Mouse (Mus musculus): Measurements from ENCODE around the gene A630076J17Rik. TPM values are rescaled to one million over a fixed set of nuclear protein-coding genes. Genes with fewer than 3 reads are reported as not detected.

Gene A630076J17Rik
- polyA plus RNA-seq (2015; fragmentation: Nextera tagmentation; extraction: Ambion mirVana) = not detected in 2 replicates

GRCm38 (mm10) chr3:107230527-107230926 lies at the start of gene A630076J17Rik:
Gene A630076J17Rik, plus strand, starts transcription at chr3:107230614.
- Histone ChIP-seq H3K4me1 (replicated peaks; ENCODE audit: insufficient read depth, low read length) (0 out of 2 replicates have a peak, but pooled peaks cover 3% of the 10 kb centered on the region), H3K27ac (no peak within 1 kb of the TSS), H3K36me3 (ENCODE audit: insufficient read depth, low read length) (no peaks in the 10 kb centered on the region), H3K4me2 (ENCODE audit: low read length) (no peak within 1 kb of the TSS), H3K9ac (ENCODE audit: low read depth, low read length) (no peak within 1 kb of the TSS), H3K4me3 (replicated peaks; ENCODE audit: low read depth, low read length) (no peak within 1 kb of the TSS), H3K27me3 (ENCODE audit: insufficient read depth, low read length) (no peaks in the 10 kb centered on the region), H3K9me3 (replicated peaks; ENCODE audit: low read length) (no peaks in the 10 kb centered on the region)
- DNase-seq (ENCODE audit: low spot score) = peak; percentile 10
- 10% methylated on average over 1 of the region's 1 CpGs for WGBS
- TF ChIP-seq CTCF (IDR thresholded peaks at IDR 0.05; ENCODE audit: low read depth) = no peak
- peak; percentile 61; the same call in 1 of the 2 replicates for ATAC-seq (replicated peaks; ENCODE audit: low FRiP score, low read depth)

DNA sequence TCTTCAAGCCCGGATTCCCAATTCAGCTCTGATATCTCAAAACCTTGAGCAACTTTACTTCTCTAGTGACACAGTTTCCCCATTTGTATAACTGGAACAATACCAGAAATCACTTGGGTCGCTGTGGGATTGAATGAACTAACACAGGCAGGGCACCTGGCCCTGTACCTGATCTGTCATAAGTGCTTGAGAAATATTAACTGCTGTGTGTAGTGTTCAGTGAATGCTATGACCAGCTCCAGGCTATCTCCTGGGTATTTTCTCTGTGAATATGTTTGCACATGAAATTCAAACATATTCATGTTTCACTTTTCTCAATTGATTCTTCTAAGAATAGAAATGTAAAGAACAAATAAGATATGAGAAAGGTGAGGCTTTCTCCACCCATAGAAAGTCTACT lies 49.6 kb upstream of the A630076J17Rik start:
- H3K4me3 ChIP-seq (replicated peaks; ENCODE audit: low read depth, low read length) = no peak overlapping the region
- no peaks in the 10 kb centered on the region for H3K27me3 ChIP-seq (ENCODE audit: insufficient read depth, low read length)
- ATAC-seq (replicated peaks; ENCODE audit: low FRiP score, low read depth) (no peak), DNase-seq (ENCODE audit: low spot score) (no peak)
- H3K9me3 ChIP-seq (replicated peaks; ENCODE audit: low read length) = no peaks in the 10 kb centered on the region
- no peak overlapping the region for H3K27ac ChIP-seq
- H3K9ac ChIP-seq (ENCODE audit: low read depth, low read length) = no peak overlapping the region
- WGBS = 73% methylated on average over 2 of the region's 2 CpGs
- no peaks in the 10 kb centered on the region for H3K36me3 ChIP-seq (ENCODE audit: insufficient read depth, low read length)
- no peak for TF ChIP-seq CTCF (IDR thresholded peaks at IDR 0.05; ENCODE audit: low read depth)
- H3K4me2 ChIP-seq (ENCODE audit: low read length) = no peak overlapping the region
- no peaks in the 10 kb centered on the region for H3K4me1 ChIP-seq (replicated peaks; ENCODE audit: insufficient read depth, low read length)

GRCm38 (mm10) chr3:107182756-107183155 lies 47.7 kb upstream of the A630076J17Rik start, which contains the start of gene Kcna10:
Gene Kcna10, plus strand, starts transcription at chr3:107183056.
- no peak within 1 kb of the TSS for H3K9ac ChIP-seq (ENCODE audit: low read depth, low read length)
- H3K4me3 ChIP-seq (replicated peaks; ENCODE audit: low read depth, low read length) = no peak within 1 kb of the TSS
- TF ChIP-seq CTCF (IDR thresholded peaks at IDR 0.05; ENCODE audit: low read depth) = no peak
- WGBS = 67% methylated on average over 1 of the region's 1 CpGs
- DNase-seq (ENCODE audit: low spot score) (no peak), ATAC-seq (replicated peaks; ENCODE audit: low FRiP score, low read depth) (no peak)
- no peaks in the 10 kb centered on the region for H3K27me3 ChIP-seq (ENCODE audit: insufficient read depth, low read length)
- H3K4me1 ChIP-seq (replicated peaks; ENCODE audit: insufficient read depth, low read length) = no peaks in the 10 kb centered on the region
- no peaks in the 10 kb centered on the region for H3K9me3 ChIP-seq (replicated peaks; ENCODE audit: low read length)
- no peaks in the 10 kb centered on the region for H3K36me3 ChIP-seq (ENCODE audit: insufficient read depth, low read length)
- H3K27ac ChIP-seq = no peak within 1 kb of the TSS
- no peak within 1 kb of the TSS for H3K4me2 ChIP-seq (ENCODE audit: low read length)

DNA sequence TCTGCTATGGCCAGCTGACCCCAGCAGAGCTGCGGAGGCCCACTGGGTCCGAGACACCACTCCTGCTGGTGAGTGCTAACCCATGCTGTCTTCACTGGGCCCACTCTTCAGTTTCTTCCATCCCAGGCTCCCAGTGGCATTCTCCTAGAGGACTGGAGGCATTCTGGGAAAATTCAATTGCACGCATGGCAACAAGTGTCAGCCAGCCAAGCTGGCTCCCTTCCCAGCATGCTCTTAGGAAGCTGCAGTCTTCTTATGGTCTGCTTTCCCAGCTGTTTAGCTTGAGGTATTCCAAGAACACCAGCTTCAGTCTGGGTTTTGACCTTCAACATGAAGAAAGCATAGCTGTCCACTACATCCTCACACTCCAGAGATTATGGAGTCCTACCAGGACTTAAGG lies 47.2 kb upstream of the A630076J17Rik start:
- no peak overlapping the region for H3K9ac ChIP-seq (ENCODE audit: low read depth, low read length)
- no peak overlapping the region for H3K4me3 ChIP-seq (replicated peaks; ENCODE audit: low read depth, low read length)
- no peaks in the 10 kb centered on the region for H3K4me1 ChIP-seq (replicated peaks; ENCODE audit: insufficient read depth, low read length)
- H3K36me3 ChIP-seq (ENCODE audit: insufficient read depth, low read length) = no peaks in the 10 kb centered on the region
- H3K4me2 ChIP-seq (ENCODE audit: low read length) = no peak overlapping the region
- no peaks in the 10 kb centered on the region for H3K9me3 ChIP-seq (replicated peaks; ENCODE audit: low read length)
- DNase-seq (ENCODE audit: low spot score) = no peak
- TF ChIP-seq CTCF (IDR thresholded peaks at IDR 0.05; ENCODE audit: low read depth) = no peak
- H3K27ac ChIP-seq = no peak overlapping the region
- no peaks in the 10 kb centered on the region for H3K27me3 ChIP-seq (ENCODE audit: insufficient read depth, low read length)
- WGBS = 70% methylated on average over 3 of the region's 3 CpGs
- no peak for ATAC-seq (replicated peaks; ENCODE audit: low FRiP score, low read depth)

GRCm38 (mm10) chr3:107185597-107185996 lies 44.8 kb upstream of the A630076J17Rik start:
- no peak for ATAC-seq (replicated peaks; ENCODE audit: low FRiP score, low read depth)
- 62% methylated on average over 3 of the region's 3 CpGs for WGBS

GRCm38 (mm10) chr3:107187022-107187421 lies 43.4 kb upstream of the A630076J17Rik start:
- DNase-seq (ENCODE audit: low spot score) = no peak
- no peak for ATAC-seq (replicated peaks; ENCODE audit: low FRiP score, low read depth)
- no peaks in the 10 kb centered on the region for H3K36me3 ChIP-seq (ENCODE audit: insufficient read depth, low read length)

More at GRCm38 (mm10) chr3:107185597-107185996, 44.8 kb upstream of the A630076J17Rik start:
- Histone ChIP-seq H3K4me2 (ENCODE audit: low read length) (no peak overlapping the region), H3K4me3 (replicated peaks; ENCODE audit: low read depth, low read length) (no peak overlapping the region), H3K27ac (no peak overlapping the region), H3K9me3 (replicated peaks; ENCODE audit: low read length) (no peaks in the 10 kb centered on the region), H3K27me3 (ENCODE audit: insufficient read depth, low read length) (no peaks in the 10 kb centered on the region), H3K36me3 (ENCODE audit: insufficient read depth, low read length) (no peaks in the 10 kb centered on the region), H3K4me1 (replicated peaks; ENCODE audit: insufficient read depth, low read length) (no peaks in the 10 kb centered on the region), H3K9ac (ENCODE audit: low read depth, low read length) (no peak overlapping the region)
- DNase-seq (ENCODE audit: low spot score) = no peak
- TF ChIP-seq CTCF (IDR thresholded peaks at IDR 0.05; ENCODE audit: low read depth) = no peak

More at GRCm38 (mm10) chr3:107187022-107187421, 43.4 kb upstream of the A630076J17Rik start:
- 82% methylated on average over 4 of the region's 4 CpGs for WGBS
- TF ChIP-seq CTCF (IDR thresholded peaks at IDR 0.05; ENCODE audit: low read depth) = no peak
- no peaks in the 10 kb centered on the region for H3K27me3 ChIP-seq (ENCODE audit: insufficient read depth, low read length)
- no peaks in the 10 kb centered on the region for H3K4me1 ChIP-seq (replicated peaks; ENCODE audit: insufficient read depth, low read length)
- no peak overlapping the region for H3K27ac ChIP-seq
- H3K9ac ChIP-seq (ENCODE audit: low read depth, low read length) = no peak overlapping the region
- no peak overlapping the region for H3K4me3 ChIP-seq (replicated peaks; ENCODE audit: low read depth, low read length)
- H3K4me2 ChIP-seq (ENCODE audit: low read length) = no peak overlapping the region
- no peaks in the 10 kb centered on the region for H3K9me3 ChIP-seq (replicated peaks; ENCODE audit: low read length)

Data from kidney, postnatal 0 days (tissue).